Mouse (Mus musculus) testis, adult 2 months (tissue): ENCODE measurements around the gene Miga1. TPM values are rescaled to one million over a fixed set of nuclear protein-coding genes. Genes with fewer than 3 reads are reported as not detected.
A peak's percentile ranks its signal among the peaks of the same experiment; 100 is the strongest.

ENCODE experiments used
- H3K27ac ChIP-seq: fragments of 200-500 bp; 2 replicates; pipeline ENCODE4 v1.5.1; 2012; ENCODE audit warnings: low read depth, low read length; ENCODE audit not compliant: control insufficient read depth, insufficient read depth
- H3K27me3 ChIP-seq: fragments of 200-500 bp; 2 replicates; pipeline ENCODE4 v1.6.1; 2012; ENCODE audit warnings: mild to moderate bottlenecking, low read length, moderate library complexity; ENCODE audit not compliant: control insufficient read depth, insufficient read depth
- H3K36me3 ChIP-seq: fragments of 200-500 bp; 2 replicates; pipeline ENCODE4 v1.6.1; 2012; ENCODE audit warnings: mild to moderate bottlenecking, low read length; ENCODE audit not compliant: control insufficient read depth, insufficient read depth
- H3K4me1 ChIP-seq: fragments of 200-500 bp; 2 replicates; pipeline ENCODE4 v1.6.1; 2012; ENCODE audit warnings: low read length; ENCODE audit not compliant: control insufficient read depth, insufficient read depth
- H3K4me3 ChIP-seq: fragments of 200-500 bp; 2 replicates; pipeline ENCODE4 v1.5.1; 2012; ENCODE audit warnings: low read depth, mild to moderate bottlenecking, low read length, moderate library complexity, mixed read lengths; ENCODE audit not compliant: control insufficient read depth
- CTCF ChIP-seq: fragments of 200-500 bp; IDR thresholded peaks from 2 replicates; pipeline ENCODE4 v1.5.1; 2012; ENCODE audit warnings: low read depth, mild to moderate bottlenecking, inconsistent platforms, low read length, moderate library complexity; ENCODE audit not compliant: control insufficient read depth, insufficient read depth, insufficient replicate concordance
- POLR2A ChIP-seq: fragments of 200-500 bp; IDR thresholded peaks from 2 replicates; pipeline ENCODE4 v1.6.1; 2012; ENCODE audit warnings: low read depth, mild to moderate bottlenecking, inconsistent platforms, low read length, moderate library complexity; ENCODE audit not compliant: control insufficient read depth
- polyA plus RNA-seq: library from polyadenylated mRNA; depleted of rRNA; stranded (reverse); fragments of >200 nt; gene quantifications from 2 replicates; pipeline ENCODE4 v1.2.3, GENCODE M21; 2012

The Miga1 gene
- polyA plus RNA-seq, 1 experiment: 3.6 TPM

DNA sequence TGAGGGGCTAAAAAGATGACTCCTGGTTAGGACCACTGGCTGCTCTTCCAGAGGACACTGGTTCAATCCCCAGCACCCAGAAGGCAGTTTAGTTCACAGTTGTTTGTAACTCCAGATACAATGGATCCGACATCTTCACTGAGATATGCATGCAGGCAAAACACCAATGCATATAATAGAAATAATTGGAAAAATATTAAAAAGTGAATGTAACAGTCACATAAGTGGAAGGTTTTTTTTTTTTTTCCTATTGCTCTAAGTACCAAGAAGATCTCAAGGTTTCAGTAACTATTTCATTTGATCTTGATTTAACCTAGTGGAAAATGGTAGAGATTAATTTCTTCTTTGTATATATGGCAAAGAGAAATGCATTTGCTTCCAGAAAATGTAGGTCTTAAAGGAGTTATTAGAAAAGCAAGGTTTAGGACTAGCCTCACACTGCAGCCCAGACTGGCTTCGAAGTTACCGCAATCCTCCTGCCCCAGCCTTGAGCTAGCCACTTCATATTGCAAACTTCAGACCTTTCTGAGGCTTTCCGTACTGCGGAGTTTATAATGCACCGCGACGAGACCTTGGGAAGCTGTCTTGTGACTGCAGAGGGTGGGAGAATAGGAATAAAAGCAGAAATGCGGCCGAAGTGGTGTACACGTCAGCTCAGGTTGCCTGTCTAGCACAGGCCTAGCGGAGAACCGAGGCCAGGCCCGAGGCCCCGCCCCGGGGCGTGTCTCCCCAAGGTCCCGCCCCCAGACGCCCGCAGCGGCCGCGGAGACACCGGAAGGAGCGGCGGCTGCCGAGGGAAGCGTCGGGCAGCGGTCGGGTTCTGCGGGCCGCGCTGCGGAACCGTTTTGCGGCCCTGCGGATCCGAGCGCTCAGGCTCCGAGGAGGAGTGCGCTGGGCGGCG, 5.8 kb upstream of the Miga1 start, which contains the start of gene Usp33:
Usp33 (plus strand) TSS at position 747 of the 901 bp plus-strand sequence.
- peaks cover 4% of the 10 kb centered on the region for H3K4me1 ChIP-seq
- peak within 1 kb of the TSS; percentile 29 for H3K27ac ChIP-seq
- no peaks in the 10 kb centered on the region for H3K27me3 ChIP-seq
- TF ChIP-seq CTCF: no peak
- peak; percentile 71 for TF ChIP-seq POLR2A
- peak within 1 kb of the TSS; percentile 79 for H3K4me3 ChIP-seq
- H3K36me3 ChIP-seq: no peaks in the 10 kb centered on the region

DNA sequence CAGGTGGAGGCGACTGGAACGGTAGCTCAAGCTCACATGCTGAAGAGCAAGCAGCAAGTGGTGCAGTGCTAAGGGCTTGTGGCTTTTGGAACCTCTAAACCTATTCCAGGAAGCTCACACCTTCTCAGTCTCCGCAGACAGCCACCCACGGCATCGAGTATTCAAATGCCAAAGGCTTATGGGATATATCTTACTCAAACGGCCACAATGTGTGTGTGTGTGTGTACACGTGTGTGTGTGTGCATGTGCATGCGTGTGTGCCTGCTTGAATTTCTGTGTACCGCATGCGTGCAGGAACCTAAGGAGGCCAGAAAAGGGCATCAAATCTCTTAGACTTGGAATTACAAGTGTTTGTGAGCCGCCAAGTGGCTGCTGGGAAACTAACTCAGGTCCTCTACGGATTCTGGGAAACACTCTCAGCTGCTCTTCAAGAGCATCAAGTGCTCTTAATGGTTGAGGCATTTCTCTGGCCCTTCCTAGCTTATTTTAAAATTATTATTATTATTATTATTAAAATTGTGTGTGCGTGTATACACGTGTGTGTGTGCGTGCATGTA, 2.8 kb upstream of the Miga1 start:
- H3K36me3 ChIP-seq: no peaks in the 10 kb centered on the region
- H3K27me3 ChIP-seq: no peaks in the 10 kb centered on the region
- TF ChIP-seq CTCF: no peak
- no peak for TF ChIP-seq POLR2A
- H3K4me3 ChIP-seq: no peak overlapping the region
- peaks cover 6% of the 10 kb centered on the region for H3K4me1 ChIP-seq
- no peak overlapping the region for H3K27ac ChIP-seq

DNA sequence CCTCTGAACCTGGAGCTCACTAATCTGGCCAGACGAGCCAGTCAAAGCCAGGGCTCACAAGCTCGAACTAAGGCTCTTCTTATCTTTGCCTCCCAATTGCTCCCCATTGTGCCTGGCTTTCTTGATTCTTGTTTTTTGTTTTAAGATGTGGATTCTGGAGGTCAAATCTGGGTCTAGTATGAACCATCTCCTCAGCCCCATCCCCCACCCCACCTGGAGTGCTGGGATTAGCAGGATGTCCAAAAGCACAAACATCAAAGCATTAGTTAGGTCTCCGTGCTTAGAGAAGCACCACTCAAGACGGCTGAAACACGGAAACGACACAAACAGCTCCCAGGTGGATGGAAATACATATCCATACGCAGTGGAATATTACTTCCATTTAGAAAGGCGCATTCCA, 4.1 kb downstream of the Miga1 start:
- Histone ChIP-seq H3K4me1 (peaks cover 4% of the 10 kb centered on the region), H3K36me3 (peaks cover 2% of the 10 kb centered on the region)
- TF ChIP-seq CTCF: no peak
- TF ChIP-seq POLR2A: no peak

DNA sequence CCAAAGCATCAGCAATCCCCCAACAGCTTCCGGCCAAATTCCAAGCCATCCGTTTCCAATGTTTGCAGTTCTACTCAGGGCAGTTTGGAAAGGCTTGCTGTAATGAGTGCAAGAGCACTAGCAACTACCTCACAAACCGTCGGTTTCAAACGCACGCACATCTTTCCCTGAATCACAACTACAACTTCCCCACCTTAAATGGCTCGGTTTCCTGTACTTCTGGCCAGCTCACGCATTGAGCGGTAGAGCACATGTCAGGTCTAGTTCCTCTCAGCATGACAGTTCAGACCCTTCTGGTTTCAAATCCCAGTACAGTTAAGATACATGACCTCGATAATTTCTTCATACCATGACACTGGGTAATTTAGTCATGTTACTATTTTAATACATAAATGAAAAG, 6.6 kb downstream of the Miga1 start:
- Histone ChIP-seq H3K27ac (no peak overlapping the region), H3K36me3 (peaks cover 2% of the 10 kb centered on the region)
- TF ChIP-seq CTCF (no peak), POLR2A (no peak)

More for the DNA sequence above, 4.1 kb downstream of the Miga1 start:
- no peaks in the 10 kb centered on the region for H3K27me3 ChIP-seq
- no peak overlapping the region for H3K27ac ChIP-seq
- no peak overlapping the region for H3K4me3 ChIP-seq

GRCm38 (mm10) chr3:152332545-152333300, 7.5 kb downstream of the Miga1 start:
- Histone ChIP-seq H3K36me3 (peaks cover 2% of the 10 kb centered on the region), H3K27ac (no peak overlapping the region), H3K4me3 (no peak overlapping the region), H3K4me1 (no peaks in the 10 kb centered on the region), H3K27me3 (no peaks in the 10 kb centered on the region)
- no peak for TF ChIP-seq CTCF

More for the DNA sequence above, 6.6 kb downstream of the Miga1 start:
- Histone ChIP-seq H3K27me3 (no peaks in the 10 kb centered on the region), H3K4me3 (no peak overlapping the region), H3K4me1 (no peaks in the 10 kb centered on the region)

GRCm38 (mm10) chr3:152332104-152332503, 8.1 kb downstream of the Miga1 start:
- Histone ChIP-seq H3K27me3 (no peaks in the 10 kb centered on the region), H3K36me3 (peaks cover 2% of the 10 kb centered on the region), H3K4me1 (no peaks in the 10 kb centered on the region), H3K27ac (no peak overlapping the region), H3K4me3 (no peak overlapping the region)
- TF ChIP-seq CTCF: no peak
- TF ChIP-seq POLR2A: no peak

DNA sequence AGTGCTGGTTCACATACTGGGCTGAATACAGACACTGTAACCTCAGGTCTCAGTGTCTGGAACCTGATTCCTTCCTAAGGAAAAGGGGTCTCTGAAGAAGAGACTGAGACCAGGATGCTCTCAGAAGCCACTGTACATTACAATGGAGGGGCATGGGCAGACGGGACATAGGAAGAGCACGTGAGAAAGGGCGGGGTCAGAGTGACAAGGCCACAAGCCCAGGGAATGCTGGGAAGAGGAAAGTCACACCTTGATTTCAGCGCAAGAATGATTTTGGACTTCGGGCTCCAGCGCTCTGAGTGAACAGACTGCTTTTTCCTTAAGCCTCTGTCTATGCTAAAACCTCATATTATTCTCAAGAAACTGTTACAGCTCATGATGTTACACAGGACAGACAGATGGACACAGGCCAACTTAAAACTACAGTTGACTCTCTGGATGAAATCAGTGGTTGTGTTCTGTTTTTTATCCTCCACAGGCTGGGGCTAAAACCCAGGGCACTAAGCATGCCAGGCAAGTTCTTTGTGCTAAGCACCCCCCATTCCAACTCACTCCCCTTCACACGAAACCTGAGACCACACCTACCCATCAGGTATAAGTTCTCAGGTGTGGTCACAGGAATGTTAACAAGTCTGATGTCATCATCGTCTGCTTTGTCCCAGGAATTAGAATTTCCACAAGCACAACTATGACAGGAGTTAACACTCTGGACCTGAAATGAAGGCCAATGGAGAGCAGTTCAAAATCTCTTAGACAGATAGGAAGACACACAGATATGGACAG, 18.3 kb downstream of the Miga1 start:
- H3K4me3 ChIP-seq: no peak overlapping the region
- no peaks in the 10 kb centered on the region for H3K4me1 ChIP-seq
- H3K27ac ChIP-seq: no peak overlapping the region
- H3K27me3 ChIP-seq: no peaks in the 10 kb centered on the region
- TF ChIP-seq CTCF: no peak
- no peak for TF ChIP-seq POLR2A
- H3K36me3 ChIP-seq: no peaks in the 10 kb centered on the region; the same call in 1 of the 2 replicates
